ENCODE assay signal across 20 mouse cellular contexts in the genomic region with DNA sequence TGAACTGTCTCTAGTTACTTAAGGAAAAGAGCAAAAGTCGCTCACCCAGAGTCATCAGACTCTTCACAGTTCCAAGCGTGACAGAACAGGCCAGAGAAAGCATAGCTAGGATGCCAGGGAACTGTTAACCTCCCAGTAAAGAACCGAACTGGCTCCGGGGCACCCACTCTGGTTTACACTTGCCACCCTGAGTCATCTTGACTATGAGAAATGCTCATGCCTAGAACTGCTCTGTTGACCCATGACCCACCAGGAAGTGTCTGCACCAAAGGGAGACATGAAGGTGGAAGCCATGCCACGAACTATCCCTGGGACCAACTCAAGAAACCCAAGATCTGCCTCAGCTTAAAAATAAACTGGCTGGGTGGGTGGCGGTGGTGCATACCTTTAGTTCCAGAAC.
"Had no signal": no experiment of that assay in that cellular context is flagged by ENCODE, and none has a peak within 500 bp of the region (broad histone marks: within the 10 kb centered on the region; RNA-seq: fewer than 3 reads in every experiment).

No protein-coding gene starts in this region.

- H3K9me3 ChIP-seq: heart, embryonic 13.5 days; heart, embryonic 15.5 days; hindbrain, embryonic 10.5 days; hindbrain, embryonic 12.5 days; intestine, embryonic 15.5 days; limb, embryonic 10.5 days; limb, embryonic 12.5 days had no signal

- H3K27me3 ChIP-seq: heart, embryonic 13.5 days; heart, embryonic 15.5 days; hindbrain, embryonic 12.5 days; intestine, embryonic 15.5 days; limb, embryonic 12.5 days had no signal

- H3K4me2 ChIP-seq: heart, embryonic 11.5 days; heart, embryonic 13.5 days; heart, embryonic 15.5 days; hindbrain, embryonic 12.5 days; hindbrain, embryonic 14.5 days; intestine, embryonic 15.5 days; limb, embryonic 12.5 days had no signal

- H3K9ac ChIP-seq: heart, embryonic 13.5 days; heart, embryonic 15.5 days; hindbrain, embryonic 12.5 days; hindbrain, embryonic 14.5 days; intestine, embryonic 15.5 days; limb, embryonic 12.5 days had no signal

- H3K4me1 ChIP-seq: hindbrain, embryonic 12.5 days; limb, embryonic 10.5 days; limb, embryonic 12.5 days had no signal

- H3K27ac ChIP-seq: gastrocnemius, adult 2 months; heart, embryonic 13.5 days; heart, embryonic 15.5 days; hindbrain, embryonic 10.5 days; hindbrain, embryonic 12.5 days; hindbrain, embryonic 14.5 days; intestine, embryonic 15.5 days; left cerebral cortex, adult 2 months; limb, embryonic 10.5 days; limb, embryonic 12.5 days had no signal

- H3K4me3 ChIP-seq: gastrocnemius, adult 2 months; heart, embryonic 13.5 days; heart, embryonic 15.5 days; hindbrain, embryonic 10.5 days; hindbrain, embryonic 12.5 days; intestine, embryonic 15.5 days; left cerebral cortex, adult 2 months; limb, embryonic 10.5 days; limb, embryonic 12.5 days had no signal

- ATAC-seq: hindbrain, embryonic 16.5 days; inflammation-experienced regulatory T-cells, adult 6 months; intestine, embryonic 15.5 days; intestine, postnatal 0 days had no signal

- DNase-seq: gastrocnemius, adult 2 months; gastrocnemius, postnatal 10 days; gastrocnemius, postnatal 25 days; heart, adult 18-20 months; heart, postnatal 14 days; heart, postnatal 4 days; layer of hippocampus, adult 9-11 months had no signal

- H3K36me3 ChIP-seq: heart, embryonic 13.5 days; heart, embryonic 15.5 days; hindbrain, embryonic 10.5 days; hindbrain, embryonic 12.5 days; intestine, embryonic 15.5 days; limb, embryonic 10.5 days; limb, embryonic 12.5 days had no signal
